Mouse (Mus musculus): Measurements from ENCODE around the gene Ptpn20.

DNA sequence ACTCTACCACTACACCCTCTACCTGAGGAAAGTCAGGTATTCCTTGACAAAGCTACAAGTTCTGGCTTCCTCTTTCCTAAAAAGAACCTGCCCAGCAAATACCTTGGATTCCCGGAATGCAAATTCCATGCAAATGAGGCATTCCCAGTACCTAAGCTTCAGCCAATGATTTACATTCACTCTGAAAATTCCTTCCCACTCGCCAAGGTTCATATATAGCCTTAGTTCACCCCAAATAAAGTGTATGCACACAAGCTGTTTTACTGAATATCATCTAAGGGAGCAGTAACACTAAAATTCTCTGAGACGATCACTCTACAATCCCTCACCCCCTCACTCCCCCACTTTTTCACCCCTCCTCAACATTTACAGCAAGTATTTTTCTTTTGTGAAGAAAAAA is 15.4 kb upstream of the Ptpn20 start:
- TF ChIP-seq POLR2A (IDR thresholded peaks at IDR 0.05; ENCODE audit: insufficient read length, low read depth), result no peak
- no peak for TF ChIP-seq E2F4 (IDR thresholded peaks at IDR 0.05; ENCODE audit: insufficient read depth)
